Mouse (Mus musculus) thymus, postnatal 0 days (tissue): ENCODE measurements at regions not wholly inside any gene's neighbourhood (a gene's known extent, or its start where the extent isn't known, plus 50 kb on each side); places are given as distances from the start of the nearest gene placed in this dataset.
"Not testable (repeated sequence)": the region's sequence is repeated elsewhere in the genome, so short reads cannot be mapped to it uniquely, and the experiment has no call there.

Experiments used
- DNase-seq: peaks from one replicate; pipeline ENCODE4 v3.0.0-alpha.2; 2015; ENCODE audit warnings: low spot score

DNA sequence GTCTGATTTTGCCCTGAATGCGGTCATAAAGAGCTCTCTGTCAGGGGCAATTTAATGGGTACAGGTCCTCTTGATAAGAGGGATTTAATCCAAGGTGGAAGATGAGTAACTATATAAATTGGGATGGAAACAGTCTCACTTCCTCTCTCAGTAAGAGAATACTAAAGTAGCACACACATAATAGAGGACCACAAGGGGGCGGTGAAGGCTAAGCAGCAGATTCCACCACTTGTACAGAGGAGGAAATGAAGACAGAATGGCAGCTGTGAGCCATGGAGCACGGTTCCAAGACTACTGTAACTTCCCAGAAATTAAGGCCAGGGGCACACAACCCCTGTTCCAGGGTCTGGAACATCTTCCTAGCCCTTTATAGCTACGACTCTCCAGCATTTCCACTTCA, 262.6 kb upstream of the Ywhaq start:
- not testable (repeated sequence) for DNase-seq

GRCm38 (mm10) chr12:21649381-21649780, 231.9 kb upstream of the Ywhaq start:
- not testable (repeated sequence) for DNase-seq

GRCm38 (mm10) chr12:21613781-21614180, 196.3 kb upstream of the Ywhaq start:
- DNase-seq: peak; percentile 60

- no peak for DNase-seq
Measured at GRCm38 (mm10) chr12:21568415-21569040, 151.1 kb upstream of the Ywhaq start.

DNA sequence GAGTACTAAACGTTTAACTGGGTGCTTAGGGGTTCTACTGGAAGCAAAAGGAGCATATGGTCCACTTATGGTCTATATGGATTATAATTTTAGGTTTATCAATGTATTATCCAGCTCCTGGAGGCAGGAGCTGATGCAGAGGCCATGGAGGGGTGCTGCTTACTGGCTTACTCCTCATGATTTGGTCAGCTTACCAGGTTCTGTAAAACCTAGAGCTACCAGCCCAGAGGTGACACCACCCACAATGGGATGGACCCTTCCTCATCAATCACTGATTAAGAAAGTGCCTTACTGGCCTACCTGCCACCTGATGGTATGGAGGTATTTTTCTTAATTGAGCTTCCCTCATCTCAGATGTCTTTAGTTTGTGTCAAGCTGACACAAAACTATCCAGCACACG, 126.5 kb upstream of the Ywhaq start:
- not testable (repeated sequence) for DNase-seq

- DNase-seq: peak; percentile 47
Measured at GRCm38 (mm10) chr12:21543153-21543894, 125.9 kb upstream of the Ywhaq start.

- no peak for DNase-seq
Measured at GRCm38 (mm10) chr12:21531766-21532165, 114.3 kb upstream of the Ywhaq start.

DNA sequence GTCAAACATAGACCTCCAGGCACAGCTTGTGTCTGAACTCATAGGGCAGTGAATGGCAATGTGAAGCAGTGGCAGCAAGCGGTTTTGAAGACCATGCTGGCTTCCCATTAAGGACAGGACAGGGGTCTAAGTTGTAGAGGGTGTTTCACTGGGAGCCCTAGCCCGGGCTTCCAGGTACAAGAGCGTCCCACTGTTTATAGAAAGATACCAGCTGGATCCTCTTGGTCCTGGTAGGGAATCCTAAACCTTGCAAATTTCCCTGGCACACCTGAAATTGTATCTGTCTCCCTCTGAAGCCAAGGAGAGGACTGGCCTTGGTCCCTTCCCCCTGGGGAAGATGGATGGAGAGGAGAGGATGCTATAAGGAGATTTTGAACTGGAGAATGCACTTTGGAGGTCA, 111.9 kb upstream of the Ywhaq start:
- DNase-seq: not testable (repeated sequence)

- DNase-seq: not testable (repeated sequence)
Measured at GRCm38 (mm10) chr12:21527336-21527735, 109.9 kb upstream of the Ywhaq start.

DNA sequence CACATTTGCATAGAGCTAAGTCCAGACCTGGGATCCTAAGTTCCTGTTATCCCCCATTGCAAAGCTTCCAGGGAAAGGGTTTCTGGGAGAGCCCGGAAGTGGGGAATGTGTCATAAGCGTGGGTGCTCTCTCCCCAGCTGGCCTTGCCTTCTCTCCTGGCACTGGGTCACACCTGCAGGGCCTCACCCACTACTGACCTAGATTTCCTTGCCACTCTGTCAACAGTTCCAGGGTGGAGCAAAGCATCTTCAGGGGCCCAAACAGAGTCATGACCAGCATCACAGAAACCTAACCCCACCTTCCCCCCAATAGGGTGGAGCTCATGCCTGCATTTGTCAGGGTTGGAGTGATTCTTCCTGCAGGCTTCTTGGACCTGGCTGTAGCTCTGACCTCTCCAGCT, 109.5 kb upstream of the Ywhaq start:
- not testable (repeated sequence) for DNase-seq

DNA sequence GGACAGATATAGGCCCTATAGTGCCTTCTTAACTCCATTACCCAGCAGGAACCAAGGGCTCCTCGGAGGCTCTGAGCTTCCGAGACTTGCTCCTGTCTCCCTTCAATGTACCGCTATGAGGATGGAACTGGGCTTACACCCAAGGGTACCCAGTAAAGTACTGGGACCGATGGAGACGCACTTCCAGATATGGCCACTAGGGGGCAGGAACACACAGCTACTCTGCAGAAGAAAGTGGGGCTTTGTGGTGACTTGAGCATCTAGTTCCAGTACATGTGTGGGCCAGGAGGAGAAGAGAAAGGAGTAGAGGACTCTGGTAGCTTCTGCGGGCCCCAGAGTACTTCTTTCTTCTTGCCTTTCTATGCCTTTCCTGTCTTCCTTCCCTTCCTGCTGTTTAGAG, 108.1 kb upstream of the Ywhaq start:
- DNase-seq: not testable (repeated sequence)

GRCm38 (mm10) chr12:21522621-21523020, 105.2 kb upstream of the Ywhaq start:
- DNase-seq: no peak

DNA sequence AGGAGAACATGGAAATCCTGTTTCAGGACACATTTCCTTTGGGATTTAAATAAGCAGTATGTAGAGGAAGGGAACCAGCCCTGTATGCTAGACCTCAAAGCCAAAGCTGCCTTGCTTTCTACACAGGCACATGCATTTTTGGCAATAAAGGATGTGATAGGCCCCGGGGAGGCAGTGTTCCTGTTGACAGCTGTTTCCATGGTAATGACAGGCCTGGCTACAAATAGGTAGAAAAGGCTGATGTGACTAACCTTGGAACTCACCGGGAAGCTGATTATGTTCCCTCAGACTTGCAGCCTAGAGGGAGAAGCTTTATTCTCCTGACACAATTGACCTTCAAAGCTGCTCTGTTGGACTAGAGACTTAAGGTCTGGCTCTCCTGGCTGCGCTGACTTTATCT, 101.6 kb upstream of the Ywhaq start:
- DNase-seq: no peak

GRCm38 (mm10) chr12:21512736-21513135, 95.3 kb upstream of the Ywhaq start:
- DNase-seq: no peak

DNA sequence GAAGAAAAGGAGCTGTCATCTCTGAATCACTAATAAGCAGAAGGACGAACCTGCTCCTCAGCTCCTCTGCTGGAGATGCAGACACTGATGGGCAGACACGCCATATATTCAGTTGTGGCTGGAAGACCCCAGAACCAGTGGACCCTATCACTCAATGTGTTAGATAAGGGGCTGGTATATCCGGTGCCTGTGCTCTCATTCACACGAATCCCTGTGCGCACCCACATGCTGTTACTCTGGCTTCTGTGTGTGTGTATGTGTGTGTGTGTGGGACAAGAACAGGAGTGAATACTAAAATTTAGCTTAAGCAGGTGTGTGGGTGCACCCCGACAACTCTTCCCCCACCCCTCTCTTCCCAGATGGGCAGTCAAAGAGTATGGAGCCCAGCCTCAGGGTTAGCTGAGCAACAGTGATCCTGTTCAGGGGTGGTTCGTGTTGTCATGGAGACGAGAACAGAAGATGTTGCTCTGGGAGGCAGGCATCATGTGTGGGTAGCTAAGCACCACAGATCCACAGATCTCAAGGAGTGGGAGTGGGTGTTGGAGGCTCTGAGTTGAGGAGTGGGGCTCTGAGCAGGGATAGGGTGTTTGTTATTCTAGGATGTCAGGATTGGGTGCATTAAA, 93.7 kb upstream of the Ywhaq start:
- no peak for DNase-seq

DNA sequence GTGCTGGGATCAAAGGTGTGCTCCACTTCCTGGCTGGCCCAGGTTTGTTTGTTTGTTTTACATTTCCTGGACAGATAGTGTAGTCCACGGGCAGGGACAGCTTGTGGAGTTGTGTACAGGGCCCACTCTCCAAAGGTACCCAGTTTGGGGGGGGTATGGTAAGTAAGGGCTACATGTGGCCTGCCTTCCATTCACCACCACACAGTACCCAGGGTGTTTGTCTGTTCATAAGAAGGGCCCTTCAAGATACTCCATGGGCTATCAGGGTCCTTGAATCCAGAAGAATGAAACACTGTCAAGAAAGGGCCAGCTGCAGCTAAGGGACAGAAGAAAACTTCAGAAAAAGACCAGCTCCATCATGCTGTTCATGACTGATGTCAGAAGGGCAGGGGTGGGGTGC, 89.6 kb upstream of the Ywhaq start:
- no peak for DNase-seq

DNA sequence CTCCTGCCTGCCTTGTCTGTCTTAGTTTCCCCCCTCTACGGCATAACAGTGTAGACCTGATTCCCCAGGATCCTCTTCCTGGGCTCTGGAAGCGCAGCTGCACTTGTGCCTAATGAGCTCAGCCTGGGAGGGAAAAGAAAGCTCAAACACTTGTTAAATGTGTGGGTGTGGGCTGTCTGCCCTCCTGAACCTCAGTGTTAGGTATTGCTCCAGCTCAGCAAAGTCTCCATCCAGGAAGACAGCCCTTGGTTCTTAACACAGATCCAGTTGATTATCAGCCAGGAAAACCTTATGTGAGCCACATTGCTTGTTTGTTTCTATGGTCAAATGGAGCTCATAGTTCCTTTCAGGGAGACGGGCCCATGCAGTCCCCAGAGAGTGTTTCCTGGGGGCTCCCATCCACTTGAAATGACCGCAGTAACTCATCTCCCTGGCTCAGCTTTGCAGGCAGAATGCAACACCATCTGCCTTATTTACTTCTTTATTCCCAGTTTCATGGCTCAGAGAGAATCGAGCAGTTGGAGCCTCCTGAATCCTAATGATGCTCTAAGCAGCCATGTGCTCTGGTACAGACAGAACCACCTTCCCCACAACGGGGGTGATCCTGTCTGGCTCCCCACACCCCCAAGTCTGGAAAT, 88.4 kb upstream of the Ywhaq start:
- no peak for DNase-seq

GRCm38 (mm10) chr12:21503250-21503649, 85.8 kb upstream of the Ywhaq start:
- DNase-seq: no peak

DNA sequence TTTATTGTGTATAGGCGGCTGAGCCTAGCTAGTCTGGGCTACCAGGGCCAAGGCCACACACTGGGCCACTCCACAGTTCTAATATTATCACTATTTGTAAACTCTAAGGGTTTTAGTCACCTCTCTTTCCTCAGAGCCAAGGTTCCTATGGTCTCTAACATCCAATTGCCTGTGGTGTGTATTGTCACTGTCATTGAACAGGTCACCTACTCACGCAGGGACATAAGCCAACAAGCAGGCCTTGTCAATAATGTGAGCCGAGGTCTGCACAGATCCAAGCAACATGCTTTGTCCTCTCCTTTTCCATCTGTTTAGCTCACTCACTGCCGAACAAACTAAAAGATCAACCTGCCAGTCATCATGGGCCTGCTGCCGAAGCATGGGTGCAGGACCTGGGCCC, 79.5 kb upstream of the Ywhaq start:
- DNase-seq: no peak

DNA sequence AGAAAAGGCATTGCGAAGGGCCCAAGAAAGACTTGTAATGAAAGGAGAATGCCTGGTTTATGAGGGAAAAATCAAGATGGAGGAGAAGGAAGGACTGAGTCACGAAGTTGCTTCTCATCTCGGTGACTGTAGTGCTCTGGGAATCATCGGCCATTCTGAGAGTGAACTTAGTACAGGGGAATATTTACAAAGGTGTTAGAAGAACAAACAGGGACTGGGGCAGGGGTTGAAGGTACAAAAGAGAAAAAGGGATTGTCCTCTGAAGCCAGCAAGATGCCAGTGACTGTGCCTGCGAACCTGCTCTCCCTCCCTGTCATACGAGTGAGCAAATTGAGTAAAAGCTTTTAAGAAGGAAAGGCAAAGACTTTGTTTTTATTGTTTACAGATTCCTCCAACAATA, 78.1 kb upstream of the Ywhaq start:
- DNase-seq: no peak

DNA sequence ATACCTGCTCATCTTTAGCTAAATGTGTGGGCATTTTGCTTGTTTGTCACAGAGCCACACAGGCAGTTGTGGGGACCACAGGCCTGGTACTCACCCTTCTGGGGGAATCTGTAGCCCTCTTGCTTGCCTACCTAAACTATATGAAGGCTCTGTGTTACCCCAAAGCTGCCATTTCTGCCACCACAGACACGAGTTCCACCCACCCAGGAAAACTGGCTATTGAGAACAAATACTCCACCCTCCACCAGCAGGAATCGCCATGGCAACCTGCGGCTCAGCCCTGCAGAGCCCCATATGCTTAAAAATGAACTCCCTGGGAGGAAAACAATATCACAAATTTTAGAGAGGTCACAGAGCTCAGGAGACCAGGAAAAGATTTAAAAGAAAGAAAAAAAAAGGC, 76.0 kb upstream of the Ywhaq start:
- no peak for DNase-seq
